Mouse (Mus musculus) leukemia stem cell, adult 10-12 weeks (primary cell): ENCODE data around the gene Gstz1. TPM values are rescaled to one million over a fixed set of nuclear protein-coding genes. Genes with fewer than 3 reads are reported as not detected.

ENCODE experiments used
- polyA plus RNA-seq: library from polyadenylated mRNA; stranded (reverse); fragments of >175 nt; gene quantifications from 2 replicates; pipeline ENCODE4 v1.2.3, GENCODE M21; 2012; ENCODE audit warnings: low replicate concordance

The Gstz1 gene
- polyA plus RNA-seq, result 3.1 and 5.9 TPM in 2 replicates

DNA sequence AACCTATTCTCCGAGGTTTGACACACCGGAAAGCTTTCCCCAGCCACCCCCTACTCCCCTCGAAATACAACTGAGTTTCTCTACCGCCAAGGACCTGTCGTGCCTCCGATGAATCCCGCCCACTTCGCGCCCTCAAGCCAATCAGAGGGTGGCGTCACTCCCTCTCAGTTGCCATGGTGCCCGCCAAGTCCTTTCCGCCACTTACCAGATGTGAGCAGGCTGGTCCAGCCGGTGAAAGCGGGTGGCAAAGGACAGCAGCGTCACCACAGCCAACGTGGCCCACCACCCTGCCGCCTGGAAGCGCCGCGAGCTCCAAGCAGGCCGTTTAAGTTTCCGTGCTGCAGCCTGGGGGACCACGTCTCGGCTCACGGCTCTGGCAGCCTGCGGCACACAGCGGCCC, at the start of gene Gstz1:
Gene Gstz1, plus strand, starts transcription at position 200 of the 400 bp plus-strand sequence.

DNA sequence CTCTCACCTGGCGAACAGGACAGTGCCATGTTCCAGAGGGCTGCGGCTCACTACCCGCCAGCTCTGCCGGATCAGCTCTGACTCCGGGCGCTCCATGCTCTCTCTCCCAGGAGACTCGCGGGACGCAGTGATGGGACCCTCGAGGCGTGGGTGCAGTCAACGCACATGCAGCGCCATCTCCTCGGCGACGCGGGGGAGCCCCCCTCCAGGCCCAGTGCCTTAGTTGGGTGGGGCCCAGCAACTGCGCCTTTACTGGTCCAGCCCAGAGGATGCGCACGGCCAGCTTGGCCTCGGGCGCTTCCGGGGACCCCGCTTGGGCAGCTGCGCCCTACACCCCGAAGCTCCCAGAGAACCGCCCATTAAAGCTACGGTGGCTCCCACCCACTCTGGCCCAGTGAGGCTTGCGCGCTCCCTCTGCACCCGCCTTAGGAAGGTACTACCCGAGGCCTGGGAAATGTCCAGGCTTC, 44.8 kb upstream of the Gstz1 start, which contains the start of gene Ngb:
Gene Ngb, minus strand, starts transcription at position 375 of the 467 bp plus-strand sequence.

DNA sequence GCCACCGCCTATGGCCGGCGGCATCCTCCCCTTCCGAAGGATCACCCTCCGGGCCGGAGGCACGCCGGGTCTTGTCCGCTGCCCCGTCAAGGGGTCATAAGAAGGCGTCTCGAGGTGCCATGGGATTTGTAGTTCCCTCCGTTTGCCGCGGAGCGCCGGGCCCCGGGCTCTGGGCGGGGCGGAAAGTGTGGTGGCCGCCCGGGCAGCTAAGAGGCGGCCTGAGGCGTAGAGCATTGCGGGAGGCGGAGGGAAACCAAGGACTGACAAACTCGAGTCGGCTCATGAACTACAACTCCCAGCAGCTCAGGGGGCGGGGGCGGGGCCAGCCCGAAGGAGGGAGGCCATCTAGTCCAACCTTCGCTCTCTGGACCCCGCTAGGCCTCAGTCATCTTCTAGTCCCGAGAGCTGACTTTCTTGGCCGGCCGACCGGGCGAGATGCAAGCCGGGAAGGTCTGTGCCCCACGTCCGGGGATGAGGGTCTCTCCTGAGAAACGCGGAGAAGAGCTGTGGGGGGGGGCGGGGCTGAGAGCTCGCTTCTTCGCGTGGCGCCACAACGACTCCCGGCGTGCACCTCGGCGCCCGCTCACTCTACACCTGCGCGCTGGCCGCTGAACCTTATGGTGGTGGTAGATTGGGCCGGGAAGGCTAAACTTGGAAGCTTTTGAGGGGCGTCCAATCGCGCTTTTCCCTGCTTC, 577 bp downstream of the Gstz1 start, which contains the start of gene Pomt2:
Gene Pomt2, minus strand, starts transcription at position 574 of the 695 bp plus-strand sequence.

DNA sequence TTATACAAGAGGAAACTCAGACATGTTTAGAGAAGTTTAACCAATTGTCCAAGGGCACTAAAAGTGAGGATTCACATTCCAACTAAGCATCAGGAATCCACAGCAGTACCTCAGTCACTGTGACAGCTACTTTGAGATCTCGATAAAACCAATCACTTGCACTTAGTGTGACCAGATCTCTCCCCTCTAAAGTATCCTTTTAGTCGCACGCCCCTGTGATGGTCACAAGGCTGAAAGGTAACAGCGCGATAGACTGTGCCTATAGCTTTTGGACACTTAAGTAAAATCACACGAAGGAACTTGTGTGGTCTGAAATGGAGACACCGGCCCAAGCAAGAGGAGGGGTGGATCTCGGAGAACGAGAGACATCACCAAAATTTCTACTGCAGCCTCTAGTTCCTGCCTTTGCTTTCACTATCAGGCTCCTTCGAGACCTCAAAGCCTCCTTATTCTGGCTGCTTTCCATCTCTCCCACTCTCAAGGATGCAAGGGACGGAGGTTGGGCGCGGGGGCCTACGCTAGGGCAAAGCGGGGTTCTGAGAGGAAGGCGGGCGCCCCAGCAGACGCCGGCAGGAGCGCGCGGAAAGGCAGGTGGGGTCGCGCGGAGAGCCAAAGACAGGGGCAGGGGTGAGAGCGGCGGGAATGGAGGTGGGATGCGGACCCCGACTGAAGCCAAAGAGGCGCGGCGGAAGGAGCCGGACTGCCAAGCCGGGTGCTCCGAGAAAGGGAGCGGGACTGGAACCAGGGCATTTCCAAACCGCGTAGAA, 52.4 kb downstream of the Gstz1 start, which contains the start of gene Samd15:
Gene Samd15, plus strand, starts transcription at position 518 of the 767 bp plus-strand sequence.

DNA sequence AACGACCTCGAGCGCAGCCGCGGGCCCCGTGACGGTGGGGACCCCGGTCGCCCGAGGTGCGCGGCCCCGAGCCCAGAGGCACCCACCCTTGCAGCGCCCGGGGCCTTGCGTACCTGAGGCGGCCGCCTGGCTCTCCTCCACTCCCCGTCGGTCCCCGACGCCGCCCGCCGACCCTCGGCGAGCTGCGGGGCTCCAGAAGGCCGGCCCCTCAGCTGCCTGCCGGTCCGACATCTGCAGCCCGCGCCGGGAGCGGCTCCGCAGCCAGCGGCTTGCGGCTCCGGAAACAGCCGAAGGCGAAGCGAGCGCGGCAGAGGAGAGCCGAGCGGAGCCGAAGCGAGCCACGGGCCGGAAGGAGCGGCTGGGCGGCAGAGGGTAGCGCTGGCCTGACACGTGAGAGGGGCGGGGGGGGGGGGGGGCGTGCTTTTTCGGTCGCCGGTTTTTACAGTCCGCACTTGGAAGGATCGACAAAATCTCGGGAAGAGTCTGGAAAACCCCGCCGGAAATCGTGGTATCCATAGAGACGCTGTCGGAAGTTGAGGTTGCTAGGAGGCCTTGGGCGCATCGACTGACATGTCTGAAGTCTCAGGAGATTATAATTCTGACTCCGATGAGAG, 53.1 kb downstream of the Gstz1 start, which contains the start of gene Tmed8:
Gene Tmed8, minus strand, starts transcription at position 482 of the 614 bp plus-strand sequence.

Other genes starting within 250 kb of the Gstz1 start
- 19.1 and 34.1 TPM in 2 replicates for gene Cipc, start 200.1 kb upstream of the Gstz1 start, polyA plus RNA-seq
- not detected in 2 replicates for gene Zdhhc22, start 156.7 kb upstream of the Gstz1 start, polyA plus RNA-seq
- 0.10 TPM in 1 of 2 replicates, not detected in the other for gene Tmem63c, start 125.8 kb upstream of the Gstz1 start, polyA plus RNA-seq
- 0.15 TPM in 1 of 2 replicates, not detected in the other for gene Ngb, start 44.6 kb upstream of the Gstz1 start, polyA plus RNA-seq
- gene Pomt2, start 803 bp downstream of the Gstz1 start, polyA plus RNA-seq, result 3.3 and 6.6 TPM in 2 replicates
- not detected in 2 replicates for gene Samd15, start 52.6 kb downstream of the Gstz1 start, polyA plus RNA-seq
- 1.0 and 1.5 TPM in 2 replicates for gene Tmed8, start 53.3 kb downstream of the Gstz1 start, polyA plus RNA-seq
- not detected in 2 replicates for gene Noxred1, start 91.6 kb downstream of the Gstz1 start, polyA plus RNA-seq
- gene Vipas39, start 119.1 kb downstream of the Gstz1 start, polyA plus RNA-seq, result 0.61 and 0.76 TPM in 2 replicates
- 65.5 and 69.7 TPM in 2 replicates for gene Ahsa1, start 119.3 kb downstream of the Gstz1 start, polyA plus RNA-seq
- gene Ism2, start 152.5 kb downstream of the Gstz1 start, polyA plus RNA-seq, result not detected in 2 replicates
- gene Sptlc2, start 241.2 kb downstream of the Gstz1 start, polyA plus RNA-seq, result 13.0 and 15.6 TPM in 2 replicates